Mouse (Mus musculus) heart, postnatal 0 days (tissue): Measurements from ENCODE around the gene Cfap97d1.

Experiments
- CTCF ChIP-seq: IDR thresholded peaks from 2 replicates; pipeline ENCODE4 v1.5.1; 2016; ENCODE audit warnings: antibody characterized with exemption, control low read depth, low read depth
- EP300 ChIP-seq: IDR thresholded peaks from 2 replicates; pipeline ENCODE4 v1.6.1; 2016; ENCODE audit warnings: antibody characterized with exemption, low read depth

DNA sequence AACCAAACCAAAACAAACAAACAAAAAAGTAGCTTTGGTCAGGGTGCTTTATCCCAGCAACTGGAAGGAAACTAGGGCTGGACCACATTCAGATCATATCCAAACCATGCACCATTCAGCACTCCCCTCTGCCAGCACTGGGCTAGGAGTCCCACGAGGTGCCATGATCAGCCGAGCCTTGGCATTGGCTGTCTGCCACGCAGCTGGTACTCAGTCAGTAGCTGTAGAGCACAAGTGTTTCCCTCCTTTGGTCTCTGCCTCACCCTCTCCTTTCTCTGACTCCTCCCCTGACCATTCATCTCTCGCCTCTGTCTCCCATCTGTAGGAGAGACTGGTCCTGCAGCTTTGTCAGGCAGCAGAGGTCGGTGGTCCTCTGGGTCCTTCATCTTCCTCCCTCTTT lies 26.6 kb upstream of the Cfap97d1 start:
- TF ChIP-seq CTCF (no peak), EP300 (no peak)
